Mouse (Mus musculus) liver, embryonic 14.5 days (tissue): ENCODE results near the gene Cacna1d. TPM values are rescaled to one million over a fixed set of nuclear protein-coding genes. Genes with fewer than 3 reads are reported as not detected.

Source experiments
- ATAC-seq: fragments of 200-750 bp; cut with Nextera tagmentation; 2 replicates; pipeline ENCODE4 v1.8.0; 2017; ENCODE audit warnings: moderate number of reproducible peaks, mild to moderate bottlenecking, moderate library complexity; ENCODE audit not compliant: insufficient read depth
- DNase-seq, 3 experiments: peaks; one replicate each; pipeline ENCODE4 v3.0.0-alpha.2; 2012 to 2013; ENCODE audit warnings: low read depth in 3 of 3, low spot score in 3 of 3
- H3K27ac ChIP-seq: fragments of 300-500 bp; sonication (generic); 2 replicates; pipeline ENCODE4 v1.5.1; 2014; ENCODE audit warnings: moderate library complexity, mild to moderate bottlenecking, control low read depth, inconsistent platforms
- H3K27me3 ChIP-seq: fragments of 300-500 bp; sonication (generic); 2 replicates; pipeline ENCODE4 v1.6.1; 2014; ENCODE audit warnings: mild to moderate bottlenecking, low read length, moderate library complexity; ENCODE audit not compliant: control insufficient read depth, insufficient read depth
- H3K36me3 ChIP-seq: fragments of 300-500 bp; sonication (generic); replicated peaks from 2 replicates; pipeline ENCODE4 v1.6.1; 2014; ENCODE audit warnings: low read depth; ENCODE audit not compliant: control insufficient read depth, insufficient read depth
- H3K4me1 ChIP-seq, 2 experiments: fragments of 200-500 bp in 1 of 2; fragments of 300-500 bp in 1 of 2; sonication (generic) in 1 of 2; replicated peaks; 2 replicates each; pipeline ENCODE4 v1.6.1; 2012 to 2014; ENCODE audit warnings: antibody characterized with exemption in 1 of 2, inconsistent platforms in 1 of 2, low read length in 1 of 2; ENCODE audit not compliant: control insufficient read depth in 2 of 2, insufficient read depth in 2 of 2
- H3K4me2 ChIP-seq: fragments of 300-500 bp; sonication (generic); 2 replicates; pipeline ENCODE4 v1.6.1; 2014; ENCODE audit warnings: low read depth, mild to moderate bottlenecking, control low read depth, moderate library complexity
- H3K4me3 ChIP-seq, 2 experiments: fragments of 200-500 bp in 1 of 2; fragments of 300-500 bp in 1 of 2; sonication (generic) in 1 of 2; 2 replicates each; pipeline ENCODE4 v1.5.1; 2012 to 2014; ENCODE audit warnings: low read depth in 2 of 2, low read length in 2 of 2, mild to moderate bottlenecking in 2 of 2, control low read depth in 1 of 2, inconsistent platforms in 1 of 2, moderate library complexity in 1 of 2; ENCODE audit not compliant: insufficient read depth in 1 of 2
- H3K9ac ChIP-seq: fragments of 300-500 bp; sonication (generic); replicated peaks from 2 replicates; pipeline ENCODE4 v1.6.1; 2014; ENCODE audit warnings: mild to moderate bottlenecking, control low read depth, moderate library complexity
- H3K9me3 ChIP-seq: fragments of 300-500 bp; sonication (generic); 2 replicates; pipeline ENCODE4 v1.6.1; 2016; ENCODE audit warnings: low read length, mixed read lengths; ENCODE audit not compliant: control insufficient read depth
- CTCF ChIP-seq: IDR thresholded peaks from 2 replicates; pipeline ENCODE4 v1.5.1; 2016; ENCODE audit warnings: antibody characterized with exemption, low read depth, control low read depth
- EP300 ChIP-seq: IDR thresholded peaks from 2 replicates; pipeline ENCODE4 v1.6.1; 2016; ENCODE audit warnings: antibody characterized with exemption, low read depth
- WGBS: fragments of 180-500 bp; shearing (Covaris S2); extraction: QIAGEN DNeasy Blood & Tissue Kit; methylation state at CpG from one replicate; pipeline ENCODE4 v1.1.7; 2014; ENCODE audit not compliant: insufficient replicate concordance; 5-methylcytosine and 5-hydroxymethylcytosine counted together
- polyA plus RNA-seq, 2 experiments: library from polyadenylated mRNA; depleted of rRNA in 1 of 2; stranded (reverse) in 1 of 2; unstranded in 1 of 2; fragments of >200 nt; fragmentation: Nextera tagmentation in 1 of 2; extraction: Ambion mirVana in 1 of 2; gene quantifications; 2 replicates each; pipeline versions ENCODE4 v1.2.1 to v1.2.3; 2012 to 2014

Cacna1d gene
- polyA plus RNA-seq, 2 experiments = 0.17 TPM

- Histone ChIP-seq H3K4me1 (no peaks in the 10 kb centered on the region), H3K27ac (no peak overlapping the region), H3K27me3 (no peaks in the 10 kb centered on the region), H3K4me2 (no peak overlapping the region), H3K9ac (no peak overlapping the region), H3K4me3 (no peak overlapping the region), H3K36me3 (no peaks in the 10 kb centered on the region), H3K9me3 (no peaks in the 10 kb centered on the region)
- DNase-seq (no peak), ATAC-seq (no peak)
- no peak for TF ChIP-seq CTCF
- no peak for TF ChIP-seq EP300
- WGBS = 54% methylated on average over 4 of the region's 4 CpGs
Measured at GRCm38 (mm10) chr14:30409331-30409730, 81.9 kb downstream of the Cacna1d start.

GRCm38 (mm10) chr14:30405456-30406225 lies 85.6 kb downstream of the Cacna1d start:
- ATAC-seq (no peak), DNase-seq (no peak)
- Histone ChIP-seq H3K27me3 (no peaks in the 10 kb centered on the region), H3K4me2 (no peak overlapping the region), H3K9me3 (no peaks in the 10 kb centered on the region), H3K27ac (no peak overlapping the region), H3K36me3 (no peaks in the 10 kb centered on the region), H3K4me3 (no peak overlapping the region), H3K9ac (no peak overlapping the region), H3K4me1 (no peaks in the 10 kb centered on the region)
- 35% methylated on average over 8 of the region's 8 CpGs for WGBS
- TF ChIP-seq CTCF (no peak), EP300 (no peak)

- H3K27ac ChIP-seq = no peak overlapping the region
- WGBS = 50% methylated on average over 1 of the region's 1 CpGs
- no peaks in the 10 kb centered on the region for H3K4me1 ChIP-seq
- no peak overlapping the region for H3K4me3 ChIP-seq
- no peaks in the 10 kb centered on the region for H3K36me3 ChIP-seq
- no peak overlapping the region for H3K9ac ChIP-seq
- no peaks in the 10 kb centered on the region for H3K9me3 ChIP-seq
- ATAC-seq = no peak
- H3K27me3 ChIP-seq = no peaks in the 10 kb centered on the region
- no peak overlapping the region for H3K4me2 ChIP-seq
- no peak for DNase-seq
- TF ChIP-seq CTCF (no peak), EP300 (no peak)
Measured at GRCm38 (mm10) chr14:30378306-30378705, 112.9 kb downstream of the Cacna1d start.

GRCm38 (mm10) chr14:30372878-30373277 lies 118.4 kb downstream of the Cacna1d start:
- H3K27me3 ChIP-seq = no peaks in the 10 kb centered on the region
- 13% methylated on average over 1 of the region's 1 CpGs for WGBS
- H3K4me1 ChIP-seq = no peaks in the 10 kb centered on the region
- H3K4me3 ChIP-seq = no peak overlapping the region
- no peak overlapping the region for H3K9ac ChIP-seq
- no peaks in the 10 kb centered on the region for H3K36me3 ChIP-seq
- no peak overlapping the region for H3K4me2 ChIP-seq
- TF ChIP-seq CTCF = no peak
- TF ChIP-seq EP300 = no peak
- H3K27ac ChIP-seq = no peak overlapping the region
- H3K9me3 ChIP-seq = no peaks in the 10 kb centered on the region
- DNase-seq = no peak
- ATAC-seq = no peak

GRCm38 (mm10) chr14:30371070-30371469 lies 120.2 kb downstream of the Cacna1d start:
- H3K27ac ChIP-seq = no peak overlapping the region
- TF ChIP-seq CTCF (0 out of 2 replicates have a peak, but pooled peaks have one; percentile 15), EP300 (no peak)
- 37% methylated on average over 2 of the region's 2 CpGs for WGBS

More at GRCm38 (mm10) chr14:30371070-30371469, 120.2 kb downstream of the Cacna1d start:
- no peaks in the 10 kb centered on the region for H3K4me1 ChIP-seq
- no peak overlapping the region for H3K9ac ChIP-seq
- H3K36me3 ChIP-seq = no peaks in the 10 kb centered on the region
- DNase-seq (no peak), ATAC-seq (no peak)
- no peak overlapping the region for H3K4me3 ChIP-seq
- no peaks in the 10 kb centered on the region for H3K9me3 ChIP-seq
- H3K27me3 ChIP-seq = no peaks in the 10 kb centered on the region
- no peak overlapping the region for H3K4me2 ChIP-seq
